Mouse (Mus musculus) MEL (cell line): ENCODE measurements around the gene Mapkap1. TPM values are rescaled to one million over a fixed set of nuclear protein-coding genes. Genes with fewer than 3 reads are reported as not detected.

Experiments
- DNase-seq: peaks from one replicate; pipeline ENCODE4 v3.0.0; 2011; ENCODE audit warnings: low read depth, low spot score
- H3K27ac ChIP-seq: 2 replicates; pipeline ENCODE4 v1.5.1; 2012; ENCODE audit warnings: low read depth, mild to moderate bottlenecking, control low read depth, low read length, moderate library complexity; ENCODE audit not compliant: control insufficient read depth
- H3K27me3 ChIP-seq, 2 experiments: fragments of 150-350 bp in 1 of 2; sonication (generic) in 1 of 2; 2 replicates each; pipeline ENCODE4 v1.6.1; 2012; ENCODE audit warnings: low read length in 2 of 2, mild to moderate bottlenecking in 2 of 2, improper control_type of control experiment in 1 of 2, moderate library complexity in 1 of 2; ENCODE audit not compliant: insufficient read depth in 2 of 2, control insufficient read depth in 1 of 2
- H3K36me3 ChIP-seq, 2 experiments: 2 replicates each; pipeline ENCODE4 v1.6.1; 2012 to 2014; ENCODE audit warnings: low read length in 2 of 2, improper control_type of control experiment in 1 of 2, inconsistent platforms in 1 of 2, mild to moderate bottlenecking in 1 of 2; ENCODE audit not compliant: insufficient read depth in 2 of 2, control insufficient read depth in 1 of 2
- H3K4me1 ChIP-seq, 2 experiments: fragments of 150-350 bp in 1 of 2; sonication (generic) in 1 of 2; 2 replicates each; pipeline ENCODE4 v1.6.1; 2012; ENCODE audit warnings: low read length in 2 of 2, improper control_type of control experiment in 1 of 2, mild to moderate bottlenecking in 1 of 2; ENCODE audit not compliant: insufficient read depth in 2 of 2, control insufficient read depth in 1 of 2
- H3K4me3 ChIP-seq, 2 experiments: fragments of 150-350 bp in 1 of 2; sonication (generic) in 1 of 2; 2 replicates each; pipeline ENCODE4 v1.5.1; 2012; ENCODE audit warnings: low read depth in 2 of 2, low read length in 2 of 2, mild to moderate bottlenecking in 2 of 2, moderate library complexity in 2 of 2, control low read depth in 1 of 2, improper control_type of control experiment in 1 of 2; ENCODE audit not compliant: control insufficient read depth in 1 of 2, insufficient read depth in 1 of 2
- H3K79me2 ChIP-seq: 2 replicates; pipeline ENCODE4 v1.6.1; 2012; ENCODE audit warnings: mild to moderate bottlenecking, low read length, moderate library complexity; ENCODE audit not compliant: control insufficient read depth, poor library complexity, insufficient read depth
- H3K9ac ChIP-seq: 2 replicates; pipeline ENCODE4 v1.6.1; 2012; ENCODE audit warnings: low read depth, mild to moderate bottlenecking, control low read depth, low read length, moderate library complexity; ENCODE audit not compliant: control insufficient read depth, poor library complexity, severe bottlenecking
- H3K9me3 ChIP-seq: fragments of 150-350 bp; sonication (generic); replicated peaks from 2 replicates; pipeline ENCODE4 v1.6.1; 2012; ENCODE audit warnings: mild to moderate bottlenecking, low read length, improper control_type of control experiment, moderate library complexity; ENCODE audit not compliant: insufficient read depth
- CHD1 ChIP-seq: IDR thresholded peaks from 2 replicates; pipeline ENCODE4 v1.6.1; 2012; ENCODE audit warnings: low read depth, mild to moderate bottlenecking, inconsistent platforms, low read length, improper control_type of control experiment
- CHD2 ChIP-seq: IDR thresholded peaks from 2 replicates; pipeline ENCODE4 v1.6.1; 2011; ENCODE audit warnings: low read length, improper control_type of control experiment
- E2F4 ChIP-seq: IDR thresholded peaks from 2 replicates; pipeline ENCODE4 v1.6.1; 2011; ENCODE audit warnings: low read depth, low read length, improper control_type of control experiment, borderline replicate concordance
- EP300 ChIP-seq, 2 experiments: IDR thresholded peaks; 2 replicates each; pipeline ENCODE4 v1.6.1; 2011; ENCODE audit warnings: improper control_type of control experiment in 2 of 2, low read length in 2 of 2, low read depth in 1 of 2, mild to moderate bottlenecking in 1 of 2
- GABPA ChIP-seq: IDR thresholded peaks from 2 replicates; pipeline ENCODE4 v1.6.1; 2012; ENCODE audit warnings: low read depth, mild to moderate bottlenecking, inconsistent platforms, low read length, improper control_type of control experiment, moderate library complexity
- JUND ChIP-seq: IDR thresholded peaks from 2 replicates; pipeline ENCODE4 v1.6.1; 2011; ENCODE audit warnings: low read depth, mild to moderate bottlenecking, improper control_type of control experiment, low read length
- MEF2A ChIP-seq: IDR thresholded peaks from 2 replicates; pipeline ENCODE4 v1.6.1; 2014; ENCODE audit warnings: low read depth, mild to moderate bottlenecking, inconsistent platforms, low read length, improper control_type of control experiment; ENCODE audit not compliant: poor library complexity, insufficient replicate concordance, severe bottlenecking; ENCODE audit errors: extremely low read depth
- NRF1 ChIP-seq: IDR thresholded peaks from 2 replicates; pipeline ENCODE4 v1.6.1; 2014; ENCODE audit warnings: low read depth, mild to moderate bottlenecking, inconsistent platforms, low read length, improper control_type of control experiment, moderate library complexity; ENCODE audit not compliant: poor library complexity, insufficient read depth, severe bottlenecking
- POLR2AphosphoS5 ChIP-seq: IDR thresholded peaks from 2 replicates; pipeline ENCODE4 v1.6.1; 2012; ENCODE audit warnings: low read depth, borderline replicate concordance, mild to moderate bottlenecking, inconsistent platforms, low read length, moderate library complexity, mixed read lengths
- SIN3A ChIP-seq: IDR thresholded peaks from 2 replicates; pipeline ENCODE4 v1.6.1; 2012; ENCODE audit warnings: low read length, improper control_type of control experiment, inconsistent platforms
- SMC3 ChIP-seq: IDR thresholded peaks from 2 replicates; pipeline ENCODE4 v1.6.1; 2011; ENCODE audit warnings: low read depth, low read length, improper control_type of control experiment
- USF1 ChIP-seq: IDR thresholded peaks from 2 replicates; pipeline ENCODE4 v1.6.1; 2014; ENCODE audit warnings: low read depth, mild to moderate bottlenecking, inconsistent platforms, low read length, improper control_type of control experiment, moderate library complexity
- ZC3H11A ChIP-seq: IDR thresholded peaks from 2 replicates; pipeline ENCODE4 v1.6.1; 2012; ENCODE audit warnings: low read depth, mild to moderate bottlenecking, inconsistent platforms, low read length, improper control_type of control experiment
- ZMIZ1 ChIP-seq: IDR thresholded peaks from 2 replicates; pipeline ENCODE4 v1.6.1; 2012; ENCODE audit warnings: low read depth, mild to moderate bottlenecking, inconsistent platforms, low read length, improper control_type of control experiment, moderate library complexity
- polyA plus RNA-seq, 2 experiments: library from polyadenylated mRNA; stranded (reverse) in 1 of 2; unstranded in 1 of 2; fragments of >175 nt in 1 of 2; fragments of >200 nt in 1 of 2; gene quantifications; 2 replicates each; pipeline versions ENCODE4 v1.2.1 to v1.2.4; 2012; ENCODE audit warnings: low replicate concordance in 2 of 2, low read depth in 1 of 2; ENCODE audit not compliant: insufficient read length in 2 of 2, insufficient read depth in 1 of 2, missing spikeins in 1 of 2
- total RNA-seq: library from RNA; depleted of rRNA; stranded (reverse); fragments of 300-350 nt; gene quantifications from 2 replicates; pipeline ENCODE4 v1.2.3, GENCODE M21; 2012

The Mapkap1 gene
- total and polyA plus RNA-seq, 3 experiments, result 42.1 to 52.5 TPM; not detected in 1

- Histone ChIP-seq H3K9ac (no peak overlapping the region), H3K27ac (no peak overlapping the region), H3K27me3 (no peaks in the 10 kb centered on the region), H3K79me2 (no peaks in the 10 kb centered on the region), H3K4me3 (no peak overlapping the region), H3K4me1 (no peaks in the 10 kb centered on the region), H3K36me3 (no peaks in the 10 kb centered on the region), H3K9me3 (no peaks in the 10 kb centered on the region)
- no peak for DNase-seq
- TF ChIP-seq EP300 (IDR thresholded peaks at IDR 0.05; ENCODE audit: low read depth in 1 of 2, low read length in 2 of 2) (no peak), NRF1 (no peak), GABPA (no peak), SMC3 (no peak), ZC3H11A (no peak), CHD2 (no peak), USF1 (no peak), SIN3A (no peak), E2F4 (no peak), JUND (no peak), POLR2AphosphoS5 (no peak), MEF2A (no peak), ZMIZ1 (no peak), CHD1 (no peak)
Observed at GRCm38 (mm10) chr2:34592361-34592960, 185.9 kb downstream of the Mapkap1 start.

- H3K36me3 ChIP-seq, result no peaks in the 10 kb centered on the region
- no peak overlapping the region for H3K9ac ChIP-seq
- H3K9me3 ChIP-seq, result no peaks in the 10 kb centered on the region
- no peak overlapping the region for H3K27ac ChIP-seq
- TF ChIP-seq POLR2AphosphoS5 (no peak), USF1 (no peak), SMC3 (no peak)
- no peak overlapping the region for H3K4me3 ChIP-seq
- no peaks in the 10 kb centered on the region for H3K27me3 ChIP-seq
- H3K4me1 ChIP-seq, result no peaks in the 10 kb centered on the region
- no peaks in the 10 kb centered on the region for H3K79me2 ChIP-seq
- no peak for DNase-seq
Observed at GRCm38 (mm10) chr2:34594001-34594400, 187.4 kb downstream of the Mapkap1 start.
